Mouse (Mus musculus): ENCODE data around the gene Trim66.

Trim66 gene

GRCm38 (mm10) chr7:109508034-109508433 lies at the start of gene Trim66:
Gene Trim66, minus strand, starts transcription at chr7:109508134.
- DNase-seq (ENCODE audit: low spot score in 2 of 2) = no peak

GRCm38 (mm10) chr7:109546726-109547125 lies 38.8 kb upstream of the Trim66 start:
- DNase-seq (ENCODE audit: low spot score in 2 of 2) = no peak

GRCm38 (mm10) chr7:109546186-109546585 lies 38.3 kb upstream of the Trim66 start:
- no peak for DNase-seq (ENCODE audit: low spot score in 2 of 2)

DNA sequence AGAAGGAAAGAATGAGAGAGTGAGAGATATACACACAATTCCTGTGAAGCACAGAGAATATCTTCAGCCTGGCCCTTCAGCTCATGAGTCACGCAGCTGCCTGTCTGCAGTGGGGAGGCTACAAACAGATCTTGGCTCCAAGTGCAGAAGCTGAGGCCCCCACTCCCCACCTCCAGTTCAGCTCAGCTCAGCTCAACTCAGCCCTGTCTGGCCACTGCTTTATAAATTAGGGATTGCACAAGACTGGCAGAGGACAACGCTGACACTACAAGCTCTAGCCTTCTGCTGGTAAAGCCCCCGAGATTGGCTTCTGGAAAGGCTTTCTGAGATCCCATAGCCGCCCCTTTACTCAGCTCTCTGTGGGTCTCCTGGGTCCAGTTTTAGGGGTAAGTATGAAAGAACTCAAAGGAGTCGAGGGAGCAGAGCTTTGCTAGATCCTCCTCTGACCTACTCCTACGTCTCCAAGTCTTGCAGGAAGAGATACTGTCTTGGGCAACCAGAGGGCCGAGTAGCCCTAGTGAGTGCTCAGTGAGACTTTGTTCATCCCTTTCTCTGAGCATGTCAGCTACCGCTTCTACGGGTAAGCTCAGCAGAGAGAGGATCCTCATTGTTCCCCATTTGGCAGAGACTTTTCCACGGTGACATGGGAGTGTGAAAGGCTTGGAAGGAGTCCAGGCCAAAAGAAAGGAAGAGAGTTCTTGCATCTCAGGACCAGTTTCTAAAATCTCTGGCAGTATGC lies 37.5 kb upstream of the Trim66 start:
- DNase-seq (ENCODE audit: low spot score in 2 of 2) = no peak

DNA sequence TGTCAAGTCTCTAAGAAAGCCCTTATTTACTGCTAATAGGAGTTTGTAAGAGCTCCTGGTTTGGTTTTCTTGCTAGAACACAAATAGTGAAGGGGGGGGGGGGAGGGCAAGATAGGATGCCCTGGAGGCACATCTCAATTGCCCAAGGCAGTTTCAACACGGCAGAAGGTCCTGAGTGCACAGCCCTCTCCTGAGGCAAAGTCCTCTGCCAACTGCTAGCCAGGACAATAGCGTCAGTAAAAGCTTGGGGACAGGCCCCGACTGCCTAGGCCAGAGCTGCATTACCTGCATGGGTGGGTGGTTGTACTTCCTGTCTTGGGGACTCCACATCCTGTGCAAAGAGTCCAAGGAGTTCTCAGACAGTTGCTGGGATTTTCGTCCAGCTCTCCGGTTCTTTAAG lies 36.9 kb upstream of the Trim66 start:
- DNase-seq (ENCODE audit: low spot score in 2 of 2) = no peak

GRCm38 (mm10) chr7:109542364-109542628 lies 34.4 kb upstream of the Trim66 start:
- no peak for DNase-seq (ENCODE audit: low spot score in 2 of 2)

GRCm38 (mm10) chr7:109541609-109542363 lies 33.9 kb upstream of the Trim66 start:
- DNase-seq (ENCODE audit: low spot score in 2 of 2) = no peak

DNA sequence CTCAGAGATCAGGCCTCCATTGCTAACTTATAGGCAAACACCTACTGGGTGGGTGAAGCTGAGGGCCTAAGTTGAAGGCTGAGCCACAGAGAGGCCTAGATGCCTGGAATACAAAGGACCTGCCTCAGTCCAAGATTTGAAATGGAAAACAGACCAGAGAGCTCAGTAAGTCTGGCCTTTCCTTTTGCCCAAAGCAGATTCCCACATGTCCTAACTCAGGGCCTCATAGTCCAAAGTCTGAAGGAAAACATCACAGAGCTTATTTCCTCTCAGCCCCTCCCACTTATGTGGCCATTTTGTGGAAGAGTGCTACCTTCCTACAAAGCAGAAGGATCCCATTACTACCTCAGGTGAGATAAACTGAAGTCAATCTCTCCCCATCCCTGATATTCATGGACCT lies 33.0 kb upstream of the Trim66 start:
- no peak for DNase-seq (ENCODE audit: low spot score in 2 of 2)

- no peak for DNase-seq (ENCODE audit: low spot score in 2 of 2)
These were observed 28.6 kb upstream of the Trim66 start for GRCm38 (mm10) chr7:109536451-109536946.

DNA sequence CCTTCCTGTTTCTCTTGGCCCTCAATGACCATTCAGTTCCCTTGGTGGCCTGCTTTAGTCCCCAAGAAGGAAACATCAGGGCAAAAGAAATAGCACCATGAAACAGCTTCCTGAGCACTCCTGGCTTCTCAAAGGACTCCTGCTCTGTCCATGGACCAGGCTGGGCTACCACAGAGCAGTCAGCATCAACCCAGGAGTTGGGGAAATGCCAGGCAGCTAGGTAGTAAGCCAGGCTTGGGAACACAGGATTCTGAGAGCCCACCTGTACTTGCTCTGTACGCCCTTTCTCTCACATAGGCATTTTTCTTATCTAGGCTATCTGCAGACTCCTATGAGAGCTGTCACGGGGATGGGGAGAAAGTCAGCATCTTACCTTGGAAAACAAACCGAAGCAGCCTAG lies 27.0 kb upstream of the Trim66 start:
- DNase-seq (ENCODE audit: low spot score in 2 of 2) = no peak

GRCm38 (mm10) chr7:109533888-109534287 lies 26.0 kb upstream of the Trim66 start:
- no peak for DNase-seq (ENCODE audit: low spot score in 2 of 2)

GRCm38 (mm10) chr7:109533129-109533528 lies 25.2 kb upstream of the Trim66 start:
- no peak for DNase-seq (ENCODE audit: low spot score in 2 of 2)

DNA sequence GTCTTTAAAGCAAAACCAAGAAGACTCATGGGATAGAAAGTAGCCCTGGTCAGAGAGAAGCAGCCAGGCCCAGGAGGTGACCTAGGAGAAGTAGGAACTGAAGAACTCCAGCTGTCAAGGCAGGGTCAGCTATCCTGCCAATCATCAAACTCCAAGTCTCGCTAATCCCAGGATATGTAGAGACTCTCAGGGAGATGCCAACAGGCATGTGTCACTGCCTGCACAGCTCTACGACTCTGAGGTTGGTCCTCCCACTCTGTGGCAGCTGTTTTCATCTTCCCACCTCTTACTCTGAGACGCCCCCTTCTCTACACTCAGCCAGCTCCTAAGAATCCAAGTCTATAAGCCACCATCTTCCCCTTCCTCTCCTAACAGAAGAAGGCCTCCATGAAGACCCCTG lies 24.8 kb upstream of the Trim66 start:
- DNase-seq (ENCODE audit: low spot score in 2 of 2) = no peak

GRCm38 (mm10) chr7:109531501-109531900 lies 23.6 kb upstream of the Trim66 start:
- no peak for DNase-seq (ENCODE audit: low spot score in 2 of 2)

DNA sequence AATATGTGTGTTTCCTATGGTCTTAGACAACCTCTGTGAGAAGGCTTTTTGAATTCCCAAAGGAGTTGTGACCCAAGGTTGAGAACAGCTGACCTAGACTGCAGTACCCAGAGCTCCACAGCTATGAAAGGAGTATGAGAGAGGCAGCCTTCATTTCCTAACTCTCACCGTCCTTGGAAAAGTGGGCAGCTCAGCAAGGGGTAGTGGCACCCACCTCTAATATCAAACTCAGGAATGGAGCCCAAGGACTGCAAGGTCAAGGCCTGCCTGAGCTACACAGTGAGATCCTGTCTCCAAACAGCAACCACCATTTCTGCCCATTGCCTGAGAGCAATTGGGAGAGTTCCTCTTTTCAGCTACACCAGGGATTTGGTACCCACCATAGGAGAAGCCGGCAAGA lies 21.8 kb upstream of the Trim66 start:
- no peak for DNase-seq (ENCODE audit: low spot score in 2 of 2)

- no peak for DNase-seq (ENCODE audit: low spot score in 2 of 2)
These were observed 20.4 kb upstream of the Trim66 start for GRCm38 (mm10) chr7:109528356-109528755.

- no peak for DNase-seq (ENCODE audit: low spot score in 2 of 2)
These were observed 19.6 kb upstream of the Trim66 start for GRCm38 (mm10) chr7:109527536-109527935.

GRCm38 (mm10) chr7:109525740-109526663 lies 18.1 kb upstream of the Trim66 start:
- DNase-seq (ENCODE audit: low spot score in 2 of 2) = no peak

GRCm38 (mm10) chr7:109524763-109525162 lies 16.8 kb upstream of the Trim66 start:
- no peak for DNase-seq (ENCODE audit: low spot score in 2 of 2)

DNA sequence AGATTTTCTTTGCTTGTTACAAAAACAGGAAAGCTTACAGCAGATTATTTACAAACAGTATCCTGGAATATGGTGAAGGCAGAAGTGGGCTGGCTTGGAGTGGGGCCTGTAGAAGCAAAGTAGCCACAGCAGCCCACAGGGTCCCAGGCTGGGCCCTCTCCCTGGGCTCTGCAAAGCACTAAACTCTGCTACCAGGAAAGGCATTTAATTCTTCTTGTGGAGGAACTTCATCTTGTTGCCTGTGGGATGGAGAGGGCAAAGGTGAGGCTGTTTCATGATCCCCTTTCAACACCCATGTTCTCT lies 16.5 kb upstream of the Trim66 start:
- no peak for DNase-seq (ENCODE audit: low spot score in 2 of 2)

GRCm38 (mm10) chr7:109523741-109524441 lies 16.0 kb upstream of the Trim66 start:
- no peak for DNase-seq (ENCODE audit: low spot score in 2 of 2)

- no peak for DNase-seq (ENCODE audit: low spot score in 2 of 2)
These were observed 15.4 kb upstream of the Trim66 start for GRCm38 (mm10) chr7:109523304-109523703.

Measured in spleen, postnatal 14 days (tissue).